Mouse (Mus musculus) stomach, embryonic 14.5 days (tissue): ENCODE data around the gene Aacs. TPM values are rescaled to one million over a fixed set of nuclear protein-coding genes. Genes with fewer than 3 reads are reported as not detected.

Source experiments
- ATAC-seq: fragments of 200-750 bp; cut with Nextera tagmentation; 2 replicates; pipeline ENCODE4 v1.8.0; 2017; ENCODE audit warnings: low read depth, moderate TSS enrichment; ENCODE audit not compliant: insufficient number of reproducible peaks, insufficient read depth, low FRiP score
- H3K27ac ChIP-seq: fragments of 300-500 bp; sonication (generic); 2 replicates; pipeline ENCODE4 v1.5.1; 2014; ENCODE audit warnings: mild to moderate bottlenecking, low read length, moderate library complexity, mixed read lengths
- H3K27me3 ChIP-seq: fragments of 300-500 bp; sonication (generic); 2 replicates; pipeline ENCODE4 v1.6.1; 2014; ENCODE audit warnings: low read length, control low read depth, mixed read lengths; ENCODE audit not compliant: control insufficient read depth, insufficient read depth
- H3K36me3 ChIP-seq: fragments of 300-500 bp; sonication (generic); 2 replicates; pipeline ENCODE4 v1.6.1; 2014; ENCODE audit warnings: mild to moderate bottlenecking, control low read depth, low read length, moderate library complexity, mixed read lengths; ENCODE audit not compliant: control insufficient read depth, insufficient read depth
- H3K4me1 ChIP-seq: fragments of 300-500 bp; sonication (generic); 2 replicates; pipeline ENCODE4 v1.6.1; 2014; ENCODE audit warnings: low read length, control low read depth, mixed read lengths; ENCODE audit not compliant: control insufficient read depth, insufficient read depth
- H3K4me2 ChIP-seq: fragments of 300-500 bp; sonication (generic); replicated peaks from 2 replicates; pipeline ENCODE4 v1.6.1; 2014; ENCODE audit warnings: low read depth, low read length, control low read depth
- H3K4me3 ChIP-seq: fragments of 300-500 bp; sonication (generic); 2 replicates; pipeline ENCODE4 v1.5.1; 2014; ENCODE audit warnings: low read depth, low read length, control low read depth
- H3K9ac ChIP-seq: fragments of 300-500 bp; sonication (generic); replicated peaks from 2 replicates; pipeline ENCODE4 v1.6.1; 2014; ENCODE audit warnings: low read depth, mild to moderate bottlenecking, control low read depth, low read length, moderate library complexity, mixed read lengths
- H3K9me3 ChIP-seq: fragments of 300-500 bp; sonication (generic); 2 replicates; pipeline ENCODE4 v1.6.1; 2016; ENCODE audit warnings: low read depth, low read length, control low read depth; ENCODE audit not compliant: control insufficient read depth
- WGBS: fragments of 180-500 bp; shearing (Covaris S2); extraction: QIAGEN DNeasy Blood & Tissue Kit; methylation state at CpG from one replicate; pipeline ENCODE4 v1.1.7; 2014; 5-methylcytosine and 5-hydroxymethylcytosine counted together
- polyA plus RNA-seq: library from polyadenylated mRNA; unstranded; fragments of >200 nt; fragmentation: Nextera tagmentation; extraction: Ambion mirVana; gene quantifications from 2 replicates; pipeline ENCODE4 v1.2.1, GENCODE M21; 2014

Gene Aacs
- polyA plus RNA-seq, 1 experiment from 2014 or later = 45.6 TPM

DNA sequence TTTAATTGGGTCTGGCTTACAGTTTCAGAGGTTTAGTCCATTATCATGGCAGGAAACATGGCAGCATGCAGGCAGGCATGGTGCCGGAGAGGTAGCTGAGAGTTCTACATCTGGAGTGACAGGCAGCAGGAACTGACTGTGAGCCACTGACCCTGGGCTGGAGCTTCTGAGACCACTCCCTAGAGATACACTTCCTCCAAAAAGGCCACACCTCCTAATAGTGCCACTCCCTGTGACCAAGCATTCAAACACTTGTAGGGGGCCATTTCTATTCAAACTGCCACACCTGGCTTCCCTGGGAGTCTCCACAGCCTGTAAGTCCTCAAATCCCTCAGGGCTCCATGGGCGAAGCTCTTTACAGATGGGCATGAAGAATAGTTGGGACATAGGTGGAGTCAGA lies 47.7 kb downstream of the Aacs start:
- no peak overlapping the region for H3K9ac ChIP-seq
- H3K27me3 ChIP-seq = no peaks in the 10 kb centered on the region
- ATAC-seq = no peak; the same call in 1 of the 2 replicates
- H3K4me1 ChIP-seq = no peaks in the 10 kb centered on the region
- no peaks in the 10 kb centered on the region for H3K36me3 ChIP-seq
- 73% methylated on average over 2 of the region's 2 CpGs for WGBS
- no peak overlapping the region for H3K4me3 ChIP-seq
- no peak overlapping the region for H3K4me2 ChIP-seq
- peaks cover 7% of the 10 kb centered on the region; the same call in 1 of the 2 replicates for H3K9me3 ChIP-seq
- H3K27ac ChIP-seq = no peak overlapping the region

DNA sequence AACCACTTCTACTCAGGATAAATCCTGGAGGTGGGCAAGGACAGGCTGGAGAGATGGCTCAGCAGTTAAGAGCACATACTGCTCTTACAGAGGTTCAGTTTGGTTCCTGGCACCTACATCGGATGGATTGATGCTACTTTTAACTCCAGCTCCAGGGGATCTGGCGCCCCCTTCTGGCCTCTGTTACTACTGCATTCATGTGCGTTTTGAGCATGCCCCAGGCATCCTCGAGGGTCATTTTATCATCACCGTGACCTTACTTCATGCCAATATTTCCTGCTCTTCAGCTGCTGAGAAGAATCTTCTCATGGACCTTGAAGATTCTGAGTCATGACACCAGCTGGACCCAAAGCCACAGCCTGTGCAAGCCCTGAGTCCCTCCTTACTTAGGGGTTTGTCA lies 49.9 kb downstream of the Aacs start:
- 62% methylated on average over 5 of the region's 5 CpGs for WGBS
- Histone ChIP-seq H3K4me3 (no peak overlapping the region), H3K9me3 (peaks cover 7% of the 10 kb centered on the region; the same call in 1 of the 2 replicates), H3K4me1 (no peaks in the 10 kb centered on the region), H3K36me3 (no peaks in the 10 kb centered on the region), H3K4me2 (no peak overlapping the region), H3K27me3 (peaks cover 6% of the 10 kb centered on the region; the same call in 1 of the 2 replicates), H3K27ac (no peak overlapping the region), H3K9ac (no peak overlapping the region)
- ATAC-seq = no peak

DNA sequence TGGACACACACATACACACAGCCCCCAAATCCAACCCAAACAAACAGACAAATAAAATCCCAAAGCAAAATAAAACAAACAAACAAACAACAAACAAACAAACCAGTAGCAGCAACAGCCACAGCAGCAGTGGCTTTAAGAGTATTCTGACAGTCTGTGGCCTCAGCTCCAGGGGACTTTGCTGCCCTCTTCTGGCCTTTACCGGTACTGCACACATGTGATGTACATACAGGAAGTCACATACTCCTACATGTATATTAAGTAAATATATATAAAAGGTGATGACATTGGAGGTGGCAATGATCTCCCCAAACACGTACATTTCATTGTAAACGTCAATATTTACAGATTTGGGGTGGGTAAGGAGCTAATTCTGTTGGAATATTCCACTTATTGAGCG lies 50.9 kb downstream of the Aacs start:
- Histone ChIP-seq H3K4me1 (no peaks in the 10 kb centered on the region), H3K27me3 (peaks cover 9% of the 10 kb centered on the region), H3K9ac (no peak overlapping the region), H3K9me3 (peaks cover 7% of the 10 kb centered on the region; the same call in 1 of the 2 replicates), H3K4me3 (no peak overlapping the region), H3K27ac (no peak overlapping the region), H3K36me3 (no peaks in the 10 kb centered on the region), H3K4me2 (no peak overlapping the region)
- ATAC-seq = no peak
- WGBS = 80% methylated on average over 4 of the region's 4 CpGs

- H3K9me3 ChIP-seq = peaks cover 7% of the 10 kb centered on the region; the same call in 1 of the 2 replicates
- no peak overlapping the region for H3K27ac ChIP-seq
- no peaks in the 10 kb centered on the region for H3K36me3 ChIP-seq
- H3K4me1 ChIP-seq = 0 out of 2 replicates have a peak, but pooled peaks cover 4% of the 10 kb centered on the region
- peaks cover 34% of the 10 kb centered on the region for H3K27me3 ChIP-seq
- no peak overlapping the region for H3K9ac ChIP-seq
- no peak overlapping the region for H3K4me3 ChIP-seq
- WGBS = 7% methylated on average over 5 of the region's 5 CpGs
- H3K4me2 ChIP-seq = no peak overlapping the region
- ATAC-seq = peak; percentile 8; the same call in 1 of the 2 replicates
Observed at GRCm38 (mm10) chr5:125529109-125529508, 53.5 kb downstream of the Aacs start.

- Histone ChIP-seq H3K4me2 (peak within 1 kb of the TSS; percentile 82), H3K27me3 (peaks cover 50% of the 10 kb centered on the region), H3K9me3 (0 out of 2 replicates have a peak, but pooled peaks cover under 1% of the 10 kb centered on the region), H3K9ac (0 out of 2 replicates have a peak within 1 kb of the TSS, but pooled peaks have one; percentile 14), H3K4me3 (peak within 1 kb of the TSS; percentile 35), H3K4me1 (0 out of 2 replicates have a peak, but pooled peaks cover 4% of the 10 kb centered on the region), H3K27ac (no peak within 1 kb of the TSS), H3K36me3 (no peaks in the 10 kb centered on the region)
- ATAC-seq = peak; percentile 42; the same call in 1 of the 2 replicates
- WGBS = under 1% methylated on average over 25 of the region's 25 CpGs
Observed at GRCm38 (mm10) chr5:125531634-125532033, 56.0 kb downstream of the Aacs start, which contains the start of gene Tmem132b. Gene Tmem132b (plus strand): TSS chr5:125531774.

GRCm38 (mm10) chr5:125532191-125532544 lies 56.6 kb downstream of the Aacs start:
- Histone ChIP-seq H3K27ac (no peak overlapping the region), H3K4me2 (peak overlapping the region; percentile 82), H3K9me3 (no peaks in the 10 kb centered on the region), H3K4me3 (peak overlapping the region; percentile 35), H3K36me3 (no peaks in the 10 kb centered on the region), H3K4me1 (0 out of 2 replicates have a peak, but pooled peaks cover 4% of the 10 kb centered on the region), H3K27me3 (peaks cover 50% of the 10 kb centered on the region), H3K9ac (0 out of 2 replicates have a peak overlapping the region, but pooled peaks have one; percentile 14)
- ATAC-seq = peak; percentile 47; the same call in 1 of the 2 replicates
- WGBS = under 1% methylated on average over 30 of the region's 30 CpGs

DNA sequence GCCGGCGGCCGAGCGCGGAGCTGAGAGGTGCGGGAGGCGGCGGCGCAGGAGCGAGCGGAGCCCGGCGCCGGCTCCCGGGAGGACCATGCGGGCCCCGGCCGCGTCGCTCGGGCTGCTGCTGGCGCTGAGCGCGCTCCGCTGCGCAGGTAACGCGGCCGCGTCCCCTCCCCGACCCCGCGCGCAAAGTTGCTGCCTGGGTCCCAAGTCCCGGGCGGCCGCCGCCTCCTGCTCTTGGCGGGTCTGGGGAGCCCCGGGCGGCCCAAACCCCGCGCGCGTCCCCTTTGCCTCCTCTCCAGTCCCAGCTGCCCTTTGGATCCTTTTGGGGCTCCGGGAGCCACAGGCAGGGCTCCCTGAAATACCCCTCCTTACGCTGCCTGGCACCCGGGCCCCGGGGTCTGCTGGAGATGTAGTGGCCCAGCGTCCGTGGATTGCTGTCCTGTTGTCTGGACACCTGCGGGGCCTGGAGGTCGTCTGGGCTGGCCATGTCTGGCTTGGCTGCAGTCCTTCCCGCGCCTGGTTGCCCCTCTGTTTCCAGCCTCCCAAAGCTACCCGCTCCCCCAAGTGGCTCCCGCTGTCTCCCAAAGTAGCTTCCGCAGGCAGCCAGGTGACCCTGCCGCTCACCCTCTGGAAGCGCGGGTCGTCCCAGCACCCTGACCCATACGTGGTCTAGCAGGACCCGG lies 57.1 kb downstream of the Aacs start:
- no peak for ATAC-seq

GRCm38 (mm10) chr5:125533225-125533900 lies 57.7 kb downstream of the Aacs start:
- Histone ChIP-seq H3K4me1 (0 out of 2 replicates have a peak, but pooled peaks cover 4% of the 10 kb centered on the region), H3K9me3 (no peaks in the 10 kb centered on the region), H3K4me2 (peak overlapping the region; percentile 82), H3K9ac (no peak overlapping the region), H3K27ac (no peak overlapping the region), H3K27me3 (peaks cover 50% of the 10 kb centered on the region), H3K36me3 (no peaks in the 10 kb centered on the region), H3K4me3 (peak overlapping the region; percentile 35)
- WGBS = 4% methylated on average over 24 of the region's 24 CpGs
- no peak for ATAC-seq

More for the DNA sequence above, 57.1 kb downstream of the Aacs start:
- Histone ChIP-seq H3K9ac (0 out of 2 replicates have a peak overlapping the region, but pooled peaks have one; percentile 14), H3K27me3 (peaks cover 50% of the 10 kb centered on the region), H3K36me3 (no peaks in the 10 kb centered on the region), H3K9me3 (no peaks in the 10 kb centered on the region), H3K4me1 (0 out of 2 replicates have a peak, but pooled peaks cover 4% of the 10 kb centered on the region), H3K4me2 (peak overlapping the region; percentile 82), H3K4me3 (peak overlapping the region; percentile 35), H3K27ac (no peak overlapping the region)
- under 1% methylated on average over 48 of the region's 64 CpGs for WGBS
